Mouse (Mus musculus): ENCODE data around the gene Fggy. TPM values are rescaled to one million over a fixed set of nuclear protein-coding genes. Genes with fewer than 3 reads are reported as not detected.

The Fggy gene
- polyA plus RNA-seq, 1 experiment from 2014 or later, result 6.8 TPM

DNA sequence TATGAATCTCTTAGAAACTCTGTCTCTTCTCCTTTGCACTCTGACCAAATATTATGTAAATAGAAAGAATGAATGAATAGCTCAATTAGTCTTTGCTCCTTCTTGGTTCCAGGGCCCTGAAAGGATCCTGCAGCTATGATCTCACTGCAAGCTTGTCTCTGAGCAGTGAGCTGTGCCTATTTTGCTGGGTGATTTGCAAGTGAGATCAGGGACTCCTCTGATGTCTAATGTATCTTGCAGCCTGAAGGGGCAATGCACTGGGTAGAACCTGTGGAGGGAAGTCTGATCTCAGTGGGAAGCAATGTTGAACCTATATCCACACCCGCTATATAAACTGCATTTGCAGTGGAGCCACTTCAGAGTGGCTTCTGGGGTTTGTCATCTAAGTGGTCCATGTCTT, 53.4 kb downstream of the Fggy start:
- no peak for DNase-seq (ENCODE audit: extremely low spot score, low spot score)
- H3K27ac ChIP-seq, result no peak overlapping the region
- no peaks in the 10 kb centered on the region for H3K27me3 ChIP-seq (ENCODE audit: poor library complexity, severe bottlenecking)
- 82% methylated on average over 1 of the region's 1 CpGs for WGBS
- no peaks in the 10 kb centered on the region for H3K4me1 ChIP-seq
- no peaks in the 10 kb centered on the region for H3K36me3 ChIP-seq (replicated peaks)
- H3K4me3 ChIP-seq, result no peak overlapping the region
- H3K9me3 ChIP-seq, result no peaks in the 10 kb centered on the region

DNA sequence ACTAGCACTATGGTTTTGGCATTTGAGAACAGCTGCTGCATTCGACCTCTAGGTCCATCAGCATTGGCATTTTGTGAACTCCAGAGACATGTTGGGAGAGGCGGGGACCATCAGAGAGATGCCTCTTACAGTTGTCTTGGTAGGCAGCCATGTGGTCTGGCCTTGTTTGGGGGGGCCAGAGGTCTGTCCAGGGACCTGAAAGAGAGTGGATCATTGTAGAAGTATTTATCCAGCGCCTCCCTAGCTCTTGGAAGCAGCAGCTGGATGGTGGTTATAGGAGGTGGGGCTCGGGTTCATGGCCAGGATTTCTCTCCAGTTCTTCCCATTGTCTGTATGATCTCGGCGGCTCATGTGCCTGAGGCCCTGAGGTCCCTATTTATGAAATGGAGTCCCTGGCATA, 54.1 kb downstream of the Fggy start:
- H3K4me3 ChIP-seq, result no peak overlapping the region
- no peaks in the 10 kb centered on the region for H3K9me3 ChIP-seq
- WGBS, result 87% methylated on average over 6 of the region's 6 CpGs

DNA sequence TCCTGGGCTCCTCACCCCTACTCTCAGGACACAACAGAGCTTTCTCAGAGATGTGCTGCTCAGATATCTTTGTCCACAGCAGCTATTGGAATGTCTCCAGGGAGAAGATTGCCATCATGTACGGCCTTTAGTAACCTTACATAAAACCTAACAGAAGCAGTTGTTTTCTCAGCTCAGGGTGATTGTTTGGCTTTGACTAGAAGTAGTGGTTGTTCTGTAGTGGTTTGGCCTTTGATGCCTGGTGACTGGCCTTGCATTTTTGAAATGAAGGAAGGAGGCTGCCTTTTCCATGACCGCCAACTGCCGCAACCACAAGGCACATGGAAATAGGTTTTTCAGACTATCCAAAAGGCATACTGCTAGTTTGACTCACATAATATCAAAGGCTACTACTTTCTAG, 63.7 kb downstream of the Fggy start:
- WGBS, result 91% methylated on average over 3 of the region's 3 CpGs
- no peaks in the 10 kb centered on the region for H3K9me3 ChIP-seq
- no peak for DNase-seq (ENCODE audit: extremely low spot score, low spot score)
- H3K4me1 ChIP-seq, result no peaks in the 10 kb centered on the region
- H3K27me3 ChIP-seq (ENCODE audit: poor library complexity, severe bottlenecking), result no peaks in the 10 kb centered on the region
- no peaks in the 10 kb centered on the region for H3K36me3 ChIP-seq (replicated peaks)
- H3K27ac ChIP-seq, result no peak overlapping the region
- H3K4me3 ChIP-seq, result no peak overlapping the region

More for the DNA sequence above, 54.1 kb downstream of the Fggy start:
- H3K4me1 ChIP-seq, result no peaks in the 10 kb centered on the region
- no peaks in the 10 kb centered on the region for H3K36me3 ChIP-seq (replicated peaks)
- no peaks in the 10 kb centered on the region for H3K27me3 ChIP-seq (ENCODE audit: poor library complexity, severe bottlenecking)
- no peak for DNase-seq (ENCODE audit: extremely low spot score, low spot score)
- H3K27ac ChIP-seq, result no peak overlapping the region

DNA sequence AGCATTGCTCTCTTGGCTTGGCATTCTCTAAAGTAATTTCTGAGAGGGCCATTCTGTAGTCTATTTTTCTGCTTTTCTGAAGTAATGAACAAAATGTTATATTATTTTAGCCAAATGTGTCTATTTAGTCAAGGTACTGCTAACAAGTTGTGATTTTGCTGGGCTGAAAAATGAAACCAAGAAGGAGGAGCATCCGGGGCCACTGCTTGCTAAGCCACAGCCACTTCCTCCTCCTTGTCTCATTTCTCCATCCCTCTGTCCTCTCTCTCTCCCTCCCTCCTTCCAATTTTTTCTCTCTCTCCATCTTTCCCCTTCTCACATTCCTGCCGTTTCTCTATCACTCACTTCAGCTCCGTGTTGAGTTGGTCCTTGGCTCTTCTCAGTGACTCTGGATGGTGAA, 67.4 kb downstream of the Fggy start:
- no peaks in the 10 kb centered on the region for H3K27me3 ChIP-seq (ENCODE audit: poor library complexity, severe bottlenecking)
- no peaks in the 10 kb centered on the region for H3K4me1 ChIP-seq
- no peak overlapping the region for H3K27ac ChIP-seq
- H3K36me3 ChIP-seq (replicated peaks), result no peaks in the 10 kb centered on the region
- no peak for DNase-seq (ENCODE audit: extremely low spot score, low spot score)
- no peaks in the 10 kb centered on the region for H3K9me3 ChIP-seq
- 91% methylated on average over 3 of the region's 3 CpGs for WGBS
- no peak overlapping the region for H3K4me3 ChIP-seq

GRCm38 (mm10) chr4:95625651-95626050, 68.3 kb downstream of the Fggy start:
- Histone ChIP-seq H3K9me3 (no peaks in the 10 kb centered on the region), H3K4me3 (no peak overlapping the region), H3K27ac (no peak overlapping the region), H3K27me3 (ENCODE audit: poor library complexity, severe bottlenecking) (no peaks in the 10 kb centered on the region), H3K4me1 (no peaks in the 10 kb centered on the region), H3K36me3 (replicated peaks) (no peaks in the 10 kb centered on the region)
- no peak for DNase-seq (ENCODE audit: extremely low spot score, low spot score)
- WGBS, result 75% methylated on average over 4 of the region's 4 CpGs

DNA sequence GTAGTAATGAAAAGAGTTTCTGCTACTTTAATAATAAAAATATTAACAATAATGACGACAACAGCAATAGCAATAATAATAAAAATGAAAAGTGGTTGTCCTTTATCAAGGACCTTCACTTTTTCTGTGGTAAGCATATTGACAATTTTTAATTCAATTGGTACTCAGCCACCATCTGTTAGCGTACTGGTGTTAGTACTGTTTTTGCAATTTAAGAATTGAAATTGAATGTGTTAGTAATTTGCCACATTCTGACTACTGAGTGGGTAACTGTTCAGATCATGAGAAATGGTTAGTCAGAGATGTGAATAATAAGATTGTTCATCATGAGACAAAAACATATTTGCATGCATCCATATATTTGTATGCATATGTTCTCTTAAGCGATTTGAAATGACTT, 68.9 kb downstream of the Fggy start:
- H3K27me3 ChIP-seq (ENCODE audit: poor library complexity, severe bottlenecking), result no peaks in the 10 kb centered on the region
- 91% methylated on average over 3 of the region's 3 CpGs for WGBS
- H3K4me1 ChIP-seq, result no peaks in the 10 kb centered on the region
- no peaks in the 10 kb centered on the region for H3K9me3 ChIP-seq
- H3K36me3 ChIP-seq (replicated peaks), result no peaks in the 10 kb centered on the region
- no peak overlapping the region for H3K27ac ChIP-seq
- no peak for DNase-seq (ENCODE audit: extremely low spot score, low spot score)
- no peak overlapping the region for H3K4me3 ChIP-seq

GRCm38 (mm10) chr4:95634903-95635302, 77.6 kb downstream of the Fggy start:
- Histone ChIP-seq H3K4me3 (no peak overlapping the region), H3K27ac (no peak overlapping the region)
- WGBS, result 66% methylated on average over 3 of the region's 3 CpGs

GRCm38 (mm10) chr4:95636937-95637749, 79.8 kb downstream of the Fggy start:
- H3K27me3 ChIP-seq (ENCODE audit: poor library complexity, severe bottlenecking), result no peaks in the 10 kb centered on the region
- H3K36me3 ChIP-seq (replicated peaks), result no peaks in the 10 kb centered on the region
- 45% methylated on average over 7 of the region's 7 CpGs for WGBS
- H3K9me3 ChIP-seq, result no peaks in the 10 kb centered on the region
- no peak overlapping the region; the same call in 1 of the 2 replicates for H3K27ac ChIP-seq
- H3K4me3 ChIP-seq, result no peak overlapping the region
- H3K4me1 ChIP-seq, result peaks cover 24% of the 10 kb centered on the region
- no peak for DNase-seq (ENCODE audit: extremely low spot score, low spot score)

More at GRCm38 (mm10) chr4:95634903-95635302, 77.6 kb downstream of the Fggy start:
- no peaks in the 10 kb centered on the region for H3K36me3 ChIP-seq (replicated peaks)
- no peaks in the 10 kb centered on the region for H3K27me3 ChIP-seq (ENCODE audit: poor library complexity, severe bottlenecking)
- H3K9me3 ChIP-seq, result no peaks in the 10 kb centered on the region
- peaks cover 24% of the 10 kb centered on the region for H3K4me1 ChIP-seq
- DNase-seq (ENCODE audit: extremely low spot score, low spot score), result no peak

- H3K9me3 ChIP-seq, result no peaks in the 10 kb centered on the region
- H3K27ac ChIP-seq, result no peak overlapping the region; the same call in 1 of the 2 replicates
- H3K4me1 ChIP-seq, result peaks cover 24% of the 10 kb centered on the region
- WGBS, result 72% methylated on average over 3 of the region's 3 CpGs
- H3K27me3 ChIP-seq (ENCODE audit: poor library complexity, severe bottlenecking), result no peaks in the 10 kb centered on the region
- no peaks in the 10 kb centered on the region for H3K36me3 ChIP-seq (replicated peaks)
- H3K4me3 ChIP-seq, result no peak overlapping the region
- no peak for DNase-seq (ENCODE audit: extremely low spot score, low spot score)
Measured at GRCm38 (mm10) chr4:95638063-95638462, 80.8 kb downstream of the Fggy start.

DNA sequence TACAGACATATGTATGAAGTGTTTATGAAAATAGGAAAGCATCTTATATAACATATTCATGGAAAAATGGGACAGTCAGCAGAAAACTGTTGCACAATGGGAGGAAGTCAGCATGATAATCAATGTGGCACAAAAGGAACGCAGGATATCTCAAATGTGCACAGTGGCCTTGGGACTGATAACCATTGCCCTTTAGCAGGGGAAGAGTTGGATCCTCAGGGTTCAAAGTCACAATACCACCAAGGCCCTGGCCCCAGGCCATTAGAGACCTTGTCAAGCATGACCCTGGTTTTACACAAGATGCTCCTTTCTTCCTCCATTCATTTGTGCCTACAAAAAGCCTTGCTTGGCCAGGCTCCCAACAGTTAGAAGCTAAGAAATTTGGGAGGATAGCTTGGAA, 83.5 kb downstream of the Fggy start:
- H3K36me3 ChIP-seq (replicated peaks), result no peaks in the 10 kb centered on the region
- no peaks in the 10 kb centered on the region for H3K9me3 ChIP-seq
- no peak overlapping the region for H3K27ac ChIP-seq
- DNase-seq (ENCODE audit: extremely low spot score, low spot score), result no peak
- no peaks in the 10 kb centered on the region for H3K27me3 ChIP-seq (ENCODE audit: poor library complexity, severe bottlenecking)
- H3K4me1 ChIP-seq, result peaks cover 27% of the 10 kb centered on the region
- WGBS, result 79% methylated on average over 1 of the region's 1 CpGs
- no peak overlapping the region for H3K4me3 ChIP-seq

DNA sequence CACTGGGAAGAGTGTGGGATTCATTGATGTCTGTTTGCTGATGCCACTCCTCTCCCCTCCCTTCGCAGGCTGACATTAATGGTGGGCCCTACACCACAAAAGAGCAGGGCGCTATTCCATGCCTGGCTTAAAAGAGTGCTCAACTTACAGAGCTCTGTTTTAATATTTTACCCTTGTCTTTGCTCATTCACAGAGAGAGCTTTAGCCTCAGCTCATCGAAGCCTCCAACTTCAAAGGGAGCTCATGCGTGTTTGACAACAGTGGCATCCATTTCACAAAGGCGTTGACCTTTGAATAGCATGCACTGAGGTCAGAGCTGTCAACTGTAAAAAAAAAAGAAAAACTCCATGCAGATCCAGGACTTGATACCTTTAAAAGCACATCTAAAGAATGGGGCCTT, 86.7 kb downstream of the Fggy start:
- 54% methylated on average over 5 of the region's 5 CpGs for WGBS
- Histone ChIP-seq H3K9me3 (no peaks in the 10 kb centered on the region), H3K4me1 (peaks cover 7% of the 10 kb centered on the region), H3K27me3 (ENCODE audit: poor library complexity, severe bottlenecking) (no peaks in the 10 kb centered on the region), H3K36me3 (replicated peaks) (no peaks in the 10 kb centered on the region), H3K27ac (no peak overlapping the region), H3K4me3 (no peak overlapping the region)
- no peak for DNase-seq (ENCODE audit: extremely low spot score, low spot score)

DNA sequence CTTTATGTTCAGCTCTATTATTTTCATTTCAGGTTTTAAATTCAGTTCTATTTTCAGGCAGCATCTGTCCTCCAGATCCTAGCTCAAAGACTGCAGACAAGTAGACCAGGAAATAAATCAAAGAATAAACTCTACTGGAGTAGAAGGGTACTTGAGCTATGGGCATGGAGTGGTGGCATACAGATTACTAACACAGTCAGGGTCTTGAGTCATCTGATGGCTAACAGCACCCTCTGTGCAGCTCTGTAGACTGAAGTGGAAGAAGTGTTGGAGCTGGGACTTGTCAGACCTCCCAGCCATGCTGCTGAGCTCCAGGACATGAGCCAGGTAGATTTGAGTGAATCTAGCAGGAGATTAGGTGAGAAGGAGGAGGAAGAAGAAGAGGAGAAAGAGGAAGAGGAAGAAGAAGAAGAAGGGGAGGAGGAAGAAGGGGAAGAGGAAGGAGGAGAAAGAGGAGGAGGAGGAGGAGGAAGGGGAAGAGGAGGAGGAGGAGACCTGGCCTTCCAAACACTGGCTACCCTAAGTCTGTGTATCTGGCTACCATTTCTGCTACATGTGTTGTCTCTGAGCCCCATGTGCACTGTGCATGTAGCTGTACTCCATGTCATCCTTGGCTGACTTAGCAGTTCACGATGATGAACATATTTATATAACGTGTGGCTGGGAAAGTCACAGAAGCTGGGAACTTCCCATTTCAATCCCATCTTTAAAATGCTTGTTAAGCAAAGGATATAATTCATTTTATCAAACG, 91.7 kb downstream of the Fggy start:
- no peak overlapping the region for H3K27ac ChIP-seq
- no peaks in the 10 kb centered on the region for H3K9me3 ChIP-seq
- DNase-seq (ENCODE audit: extremely low spot score, low spot score), result no peak
- H3K4me3 ChIP-seq, result no peak overlapping the region
- peaks cover 35% of the 10 kb centered on the region for H3K4me1 ChIP-seq
- H3K27me3 ChIP-seq (ENCODE audit: poor library complexity, severe bottlenecking), result no peaks in the 10 kb centered on the region
- no peaks in the 10 kb centered on the region for H3K36me3 ChIP-seq (replicated peaks)
- WGBS, result 91% methylated on average over 3 of the region's 3 CpGs

GRCm38 (mm10) chr4:95649552-95649905, 92.2 kb downstream of the Fggy start:
- WGBS, result 91% methylated on average over 3 of the region's 3 CpGs
- no peaks in the 10 kb centered on the region for H3K27me3 ChIP-seq (ENCODE audit: poor library complexity, severe bottlenecking)
- no peaks in the 10 kb centered on the region for H3K36me3 ChIP-seq (replicated peaks)
- H3K4me1 ChIP-seq, result peaks cover 32% of the 10 kb centered on the region
- DNase-seq (ENCODE audit: extremely low spot score, low spot score), result no peak
- H3K9me3 ChIP-seq, result no peaks in the 10 kb centered on the region
- no peak overlapping the region for H3K4me3 ChIP-seq
- H3K27ac ChIP-seq, result no peak overlapping the region

All from forebrain, embryonic 10.5 days (tissue).